Mouse (Mus musculus) adrenal gland, postnatal 25 days (tissue): ENCODE results near the gene Bnip2. TPM values are rescaled to one million over a fixed set of nuclear protein-coding genes. Genes with fewer than 3 reads are reported as not detected.
A peak's percentile ranks its signal among the peaks of the same experiment; 100 is the strongest.
"Not testable (repeated sequence)": the region's sequence is repeated elsewhere in the genome, so short reads cannot be mapped to it uniquely, and the experiment has no call there.

Source experiments
- DNase-seq: peaks from one replicate; pipeline ENCODE4 v3.0.0; 2021; ENCODE audit warnings: mixed read lengths
- total RNA-seq: library from RNA; stranded (reverse); gene quantifications from 2 replicates; pipeline ENCODE4 v1.2.3, GENCODE M21; 2021

Bnip2 gene
- total RNA-seq, 1 experiment from 2014 or later: 103 TPM

- no peak for DNase-seq
These were observed 21.7 kb downstream of the Bnip2 start for GRCm38 (mm10) chr9:70010781-70011473.

- DNase-seq: no peak
These were observed 22.5 kb downstream of the Bnip2 start for GRCm38 (mm10) chr9:70011537-70012407.

GRCm38 (mm10) chr9:70012408-70012901, 23.2 kb downstream of the Bnip2 start, which contains the start of gene Gtf2a2:
Gene Gtf2a2 (plus strand): TSS chr9:70012550.
- DNase-seq: peak; percentile 95

GRCm38 (mm10) chr9:70015632-70016031, 26.4 kb downstream of the Bnip2 start:
- no peak for DNase-seq

- no peak for DNase-seq
These were observed 29.6 kb downstream of the Bnip2 start for GRCm38 (mm10) chr9:70018879-70019278.

DNA sequence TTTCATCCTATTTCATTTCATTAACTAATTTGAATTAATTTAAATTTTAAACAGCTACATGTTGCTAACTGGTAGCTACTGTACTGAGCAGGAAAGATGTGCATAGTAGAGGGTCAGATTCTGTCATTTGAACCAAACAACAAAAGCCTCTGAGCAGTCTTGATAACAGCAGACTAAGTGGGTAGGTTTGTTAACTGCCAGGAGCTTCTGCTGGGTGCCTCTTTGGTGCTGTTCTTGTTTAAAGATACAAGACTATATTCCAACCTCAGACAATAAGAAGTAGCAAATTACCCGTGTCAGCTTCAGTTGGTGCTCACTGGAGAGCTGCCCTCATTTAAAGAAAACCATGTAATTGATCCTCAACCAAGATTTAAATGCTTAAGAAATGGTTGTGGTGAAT, 32.3 kb downstream of the Bnip2 start:
- no peak for DNase-seq

DNA sequence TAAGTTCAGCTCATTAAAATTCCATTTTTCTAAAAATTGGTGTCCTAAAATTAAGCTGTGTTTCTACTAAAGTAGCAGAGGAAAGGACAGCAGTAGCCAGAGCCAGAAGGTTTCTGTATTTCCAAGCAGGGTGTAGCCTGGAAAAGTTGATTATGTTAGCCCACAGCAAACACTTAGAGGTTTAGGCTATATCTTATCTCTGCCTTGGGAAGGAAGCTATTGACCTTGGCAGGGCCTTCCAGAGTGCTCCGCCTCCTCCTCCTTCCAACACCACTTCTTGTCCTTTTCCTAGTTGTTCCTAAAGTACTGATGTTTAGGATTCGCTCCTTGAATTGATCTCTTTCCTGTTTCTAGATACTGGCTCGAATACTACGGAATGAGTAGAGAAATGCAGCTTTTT, 32.8 kb downstream of the Bnip2 start:
- no peak for DNase-seq

- DNase-seq: not testable (repeated sequence)
These were observed 34.3 kb downstream of the Bnip2 start for GRCm38 (mm10) chr9:70023615-70024014.

DNA sequence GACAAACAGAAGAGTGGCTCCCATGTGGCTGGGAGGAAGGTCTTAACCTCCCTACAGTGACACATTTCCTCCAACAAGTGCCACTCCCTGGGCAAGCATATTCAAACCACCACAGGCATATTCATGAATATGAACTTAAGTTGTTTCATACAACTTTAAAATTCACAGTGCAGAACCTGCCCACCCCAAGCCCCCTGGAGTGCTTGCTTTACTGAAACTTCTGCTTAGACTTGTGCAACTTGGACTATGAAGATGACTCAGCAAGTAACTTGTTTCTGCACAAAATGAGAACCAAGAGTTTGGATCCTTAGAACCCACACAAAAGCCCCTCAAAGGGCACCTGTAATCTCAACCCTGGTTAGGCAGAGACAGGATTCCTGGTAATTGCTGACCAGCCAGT, 35.4 kb downstream of the Bnip2 start:
- DNase-seq: no peak

DNA sequence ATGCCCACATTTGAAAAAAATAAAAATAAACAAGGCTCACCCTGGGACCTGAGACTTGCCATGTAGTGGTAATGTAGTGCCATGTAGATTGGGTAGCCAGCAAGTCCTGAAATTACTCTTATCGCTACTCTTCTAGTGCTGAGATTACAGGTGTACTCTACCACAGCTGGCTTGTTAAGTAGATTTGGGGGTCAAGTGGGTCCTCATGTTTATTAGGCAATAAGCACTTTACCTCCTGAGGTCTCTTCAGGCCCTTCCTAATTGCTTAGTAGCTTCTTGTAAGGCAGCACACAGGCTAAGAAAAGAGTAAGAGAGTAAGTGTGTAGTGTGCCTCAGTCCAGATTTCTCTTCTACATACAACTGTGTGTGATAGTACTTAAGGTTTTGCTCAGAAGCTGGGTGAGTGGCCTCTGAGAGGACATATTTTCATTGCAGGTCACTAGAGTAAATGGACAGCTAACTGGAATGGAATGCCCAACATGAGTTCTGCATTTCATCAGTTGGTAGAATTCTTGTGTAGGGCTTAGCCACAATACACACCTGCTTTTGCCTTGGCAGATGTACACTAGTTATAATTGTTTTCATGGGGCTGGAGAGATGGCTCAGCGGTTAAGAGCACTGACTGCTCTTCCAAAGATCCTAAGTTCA, 36.2 kb downstream of the Bnip2 start:
- no peak for DNase-seq

DNA sequence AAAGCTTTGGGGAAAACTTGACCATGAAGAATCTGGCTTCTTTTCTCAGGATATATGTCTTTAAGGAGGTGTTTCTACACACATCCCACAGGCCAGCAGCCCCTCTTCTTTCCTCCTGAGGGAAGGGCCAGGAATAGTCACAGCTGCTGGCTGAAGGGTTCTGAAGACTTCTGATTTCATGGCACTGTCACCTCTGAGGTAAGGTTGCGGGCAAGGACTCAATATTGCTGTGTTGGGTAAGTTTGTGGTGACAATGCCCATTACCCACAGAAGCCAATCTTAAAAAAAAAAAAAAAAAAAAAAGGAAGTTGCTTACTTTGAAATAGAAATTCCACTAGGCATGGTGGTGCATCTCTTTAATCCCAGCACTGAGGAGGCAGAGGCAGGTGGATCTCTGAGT, 42.9 kb downstream of the Bnip2 start:
- DNase-seq: no peak

- no peak for DNase-seq
These were observed 43.8 kb downstream of the Bnip2 start for GRCm38 (mm10) chr9:70033056-70033455.

DNA sequence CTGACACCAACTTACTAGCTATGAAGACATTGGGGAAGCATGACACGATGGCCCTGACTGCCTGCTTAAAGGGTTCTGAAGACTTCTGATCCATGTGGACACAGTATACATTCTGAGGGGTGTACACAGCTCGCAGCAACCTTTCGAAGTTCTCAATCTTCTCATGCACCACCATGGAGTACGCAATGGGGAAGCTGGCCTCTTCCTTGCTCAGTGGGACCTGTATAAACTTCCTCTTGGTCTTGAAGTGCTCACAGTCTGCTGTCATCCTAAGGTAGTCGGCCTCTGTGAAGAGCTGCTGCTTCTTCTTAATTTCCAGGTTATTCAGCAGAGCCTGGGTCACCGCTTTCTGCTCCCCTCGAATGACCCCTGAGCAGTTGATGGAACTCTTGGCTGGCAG, 45.4 kb downstream of the Bnip2 start:
- DNase-seq: no peak

- no peak for DNase-seq
These were observed 47.4 kb downstream of the Bnip2 start for GRCm38 (mm10) chr9:70036646-70037045.

- no peak for DNase-seq
These were observed 48.7 kb downstream of the Bnip2 start, which contains the start of gene Gcnt3 for GRCm38 (mm10) chr9:70037988-70038387. Gene Gcnt3 (minus strand): TSS chr9:70038088.

GRCm38 (mm10) chr9:70039597-70040385, 50.5 kb downstream of the Bnip2 start:
- no peak for DNase-seq

DNA sequence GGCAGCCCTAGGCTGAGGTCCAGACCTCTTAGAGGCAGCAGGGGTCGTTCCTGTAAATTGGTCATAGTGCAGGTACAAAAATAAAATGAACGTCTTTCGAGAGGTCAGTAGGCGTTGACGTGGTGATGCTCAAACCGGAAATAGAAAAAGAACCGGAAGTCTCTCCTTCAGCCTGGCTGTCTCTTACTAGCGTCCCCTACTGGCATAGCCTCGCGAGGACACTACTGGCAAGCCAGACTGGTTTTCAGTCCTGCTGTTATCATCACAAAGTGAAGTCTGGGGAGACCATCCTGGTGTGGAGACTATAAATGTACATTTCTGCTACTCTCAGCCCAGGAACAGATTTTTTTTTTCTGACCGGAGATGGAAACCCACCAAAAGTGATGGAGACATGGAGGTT, 51.3 kb downstream of the Bnip2 start:
- no peak for DNase-seq

- no peak for DNase-seq
These were observed 52.9 kb downstream of the Bnip2 start for GRCm38 (mm10) chr9:70042137-70042536.

DNA sequence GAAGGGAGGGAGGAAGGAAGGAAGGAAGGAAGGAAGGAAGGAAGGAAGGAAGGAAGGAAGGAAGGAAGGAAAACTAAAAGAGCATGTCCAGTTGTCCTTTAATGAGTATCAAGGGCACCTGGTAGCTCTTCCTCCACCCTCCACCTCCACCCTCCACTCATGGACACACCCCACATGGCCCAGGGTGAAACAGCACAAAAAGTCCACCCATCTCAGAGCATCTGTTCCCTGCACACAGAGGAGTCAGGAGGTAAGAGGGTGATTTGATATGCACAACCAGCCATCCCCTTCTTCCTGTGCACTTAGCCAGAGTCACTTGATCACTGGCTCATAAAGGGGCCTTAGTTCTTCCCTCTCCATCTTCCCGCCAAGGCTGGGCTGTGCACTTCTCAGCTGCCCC, 53.7 kb downstream of the Bnip2 start:
- DNase-seq: no peak

GRCm38 (mm10) chr9:70044865-70045264, 55.6 kb downstream of the Bnip2 start:
- DNase-seq: no peak

DNA sequence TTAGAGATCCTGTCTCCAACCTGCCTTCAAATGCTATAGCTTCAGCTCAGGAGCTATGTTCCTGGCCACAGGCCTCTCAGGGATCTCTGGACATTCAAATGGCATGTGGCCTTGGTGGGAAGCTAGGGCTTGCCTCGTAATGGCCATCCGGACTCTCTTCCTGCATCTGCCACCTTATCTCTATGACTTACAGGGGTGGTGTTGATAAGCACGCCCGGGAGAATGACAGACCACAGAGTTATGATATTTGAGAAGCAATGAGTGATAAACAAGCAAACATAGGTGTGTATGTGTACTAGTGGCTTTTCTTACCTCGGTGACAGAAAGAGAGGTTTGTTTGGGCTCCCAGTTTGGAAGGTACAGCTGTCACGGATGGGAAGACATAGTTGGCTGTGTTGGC, 57.0 kb downstream of the Bnip2 start:
- no peak for DNase-seq

- no peak for DNase-seq
These were observed 58.6 kb downstream of the Bnip2 start for GRCm38 (mm10) chr9:70047839-70048238.
